In the genomic region with DNA sequence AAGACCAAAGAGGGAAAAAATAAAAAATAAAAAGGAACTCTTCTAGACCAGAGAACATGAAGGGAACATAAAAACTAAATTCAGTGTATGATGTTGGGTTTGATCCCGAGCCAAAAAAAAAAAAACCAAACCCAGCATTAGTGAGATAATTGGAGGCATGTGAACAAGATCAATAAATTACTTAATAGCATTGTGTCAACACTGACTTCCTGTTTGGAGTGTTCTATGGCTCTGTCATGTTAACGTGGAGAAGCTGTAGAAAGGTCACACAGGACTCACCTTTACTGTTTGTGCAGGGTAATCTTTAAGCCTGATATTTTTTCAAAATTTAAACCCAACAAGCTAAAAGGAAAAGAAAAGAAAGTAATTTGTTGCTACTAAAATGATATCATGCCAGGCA, we compare ENCODE assay signal across 16 mouse cellular contexts.
"Had no signal": no experiment of that assay in that cellular context is flagged by ENCODE, and none has a peak within 500 bp of the region (broad histone marks: within the 10 kb centered on the region; RNA-seq: fewer than 3 reads in every experiment).

No protein-coding gene starts in this region.

- DNase-seq: lung, adult 18-20 months; lung, embryonic 14.5 days; lung, postnatal 10 days; lung, postnatal 4 days; midbrain, embryonic 14.5 days; right cerebral cortex, postnatal 14 days; thymus, adult 2 months; thymus, postnatal 25 days; thymus, postnatal 4 days had no signal

- H3K4me2 ChIP-seq: lung, embryonic 14.5 days; midbrain, embryonic 12.5 days; neural tube, embryonic 13.5 days; stomach, embryonic 15.5 days had no signal

- H3K27ac ChIP-seq: midbrain, embryonic 10.5 days; midbrain, embryonic 12.5 days; neural tube, embryonic 13.5 days; stomach, embryonic 15.5 days; stomach, postnatal 0 days had no signal

- H3K36me3 ChIP-seq: midbrain, embryonic 10.5 days; midbrain, embryonic 12.5 days; neural tube, embryonic 13.5 days; stomach, embryonic 15.5 days had no signal

- H3K27me3 ChIP-seq: stomach, embryonic 15.5 days had no signal

- H3K9ac ChIP-seq: lung, embryonic 14.5 days; midbrain, embryonic 12.5 days; neural tube, embryonic 13.5 days; stomach, embryonic 15.5 days had no signal

- H3K4me1 ChIP-seq: stomach, embryonic 15.5 days had no signal

- H3K4me3 ChIP-seq: midbrain, embryonic 10.5 days; midbrain, embryonic 12.5 days; myocyte; neural tube, embryonic 13.5 days; stomach, embryonic 15.5 days had no signal

- H3K9me3 ChIP-seq: midbrain, embryonic 10.5 days; midbrain, embryonic 12.5 days; neural tube, embryonic 13.5 days; stomach, embryonic 15.5 days had no signal

- ATAC-seq: midbrain, embryonic 16.5 days had no signal
